Mouse (Mus musculus): ENCODE results near the gene Gpd2. TPM values are rescaled to one million over a fixed set of nuclear protein-coding genes. Genes with fewer than 3 reads are reported as not detected.

Gpd2 gene
- total RNA-seq, 1 experiment from 2014 or later = 223 TPM

- no peak for DNase-seq
These were observed 66.8 kb downstream of the Gpd2 start for GRCm38 (mm10) chr2:57304212-57304611.

GRCm38 (mm10) chr2:57312268-57312797 is 74.9 kb downstream of the Gpd2 start:
- DNase-seq = no peak

GRCm38 (mm10) chr2:57316055-57316454 is 78.6 kb downstream of the Gpd2 start:
- DNase-seq = peak; percentile 64

- DNase-seq = no peak
These were observed 80.9 kb downstream of the Gpd2 start for GRCm38 (mm10) chr2:57318336-57318735.

GRCm38 (mm10) chr2:57326091-57326490 is 88.7 kb downstream of the Gpd2 start:
- DNase-seq = no peak

GRCm38 (mm10) chr2:57329327-57329726 is 91.9 kb downstream of the Gpd2 start:
- DNase-seq = no peak

- no peak for DNase-seq
These were observed 93.4 kb downstream of the Gpd2 start for GRCm38 (mm10) chr2:57330812-57331211.

GRCm38 (mm10) chr2:57331266-57331665 is 93.8 kb downstream of the Gpd2 start:
- no peak for DNase-seq

- DNase-seq = no peak
These were observed 96.0 kb downstream of the Gpd2 start for GRCm38 (mm10) chr2:57333481-57333880.

- DNase-seq = no peak
These were observed 98.0 kb downstream of the Gpd2 start for GRCm38 (mm10) chr2:57335397-57335796.

- DNase-seq = no peak
These were observed 101.3 kb downstream of the Gpd2 start for GRCm38 (mm10) chr2:57338779-57339178.

- DNase-seq = no peak
These were observed 105.5 kb downstream of the Gpd2 start for GRCm38 (mm10) chr2:57342910-57343309.

- DNase-seq = no peak
These were observed 113.2 kb downstream of the Gpd2 start for GRCm38 (mm10) chr2:57350615-57351014.

GRCm38 (mm10) chr2:57353722-57354432 is 116.4 kb downstream of the Gpd2 start:
- DNase-seq = no peak

- no peak for DNase-seq
These were observed 117.4 kb downstream of the Gpd2 start for GRCm38 (mm10) chr2:57354848-57355247.

GRCm38 (mm10) chr2:57356222-57356822 is 118.9 kb downstream of the Gpd2 start:
- no peak for DNase-seq

GRCm38 (mm10) chr2:57362503-57362902 is 125.1 kb downstream of the Gpd2 start:
- peak; percentile 10 for DNase-seq

- DNase-seq = no peak
These were observed 137.2 kb downstream of the Gpd2 start for GRCm38 (mm10) chr2:57374647-57375046.

GRCm38 (mm10) chr2:57375138-57375837 is 137.9 kb downstream of the Gpd2 start:
- DNase-seq = no peak

GRCm38 (mm10) chr2:57378147-57378889 is 140.9 kb downstream of the Gpd2 start:
- no peak for DNase-seq

GRCm38 (mm10) chr2:57384625-57385024 is 147.2 kb downstream of the Gpd2 start:
- no peak for DNase-seq

GRCm38 (mm10) chr2:57387816-57388215 is 150.4 kb downstream of the Gpd2 start:
- no peak for DNase-seq
